Mouse (Mus musculus): Measurements from ENCODE around the gene Atpaf2. TPM values are rescaled to one million over a fixed set of nuclear protein-coding genes. Genes with fewer than 3 reads are reported as not detected.

Atpaf2 gene
- polyA plus RNA-seq, 1 experiment from 2014 or later = 39.9 TPM

GRCm38 (mm10) chr11:60416590-60416962 is 1.7 kb downstream of the Atpaf2 start:
- H3K4me1 ChIP-seq (ENCODE audit: control insufficient read depth, insufficient read depth, low read length) = peaks cover 14% of the 10 kb centered on the region
- no peaks in the 10 kb centered on the region for H3K27me3 ChIP-seq (ENCODE audit: control insufficient read depth, insufficient read depth, low read length)
- H3K9me3 ChIP-seq (ENCODE audit: control insufficient read depth, low read length) = no peaks in the 10 kb centered on the region
- WGBS = under 1% methylated on average over 21 of the region's 21 CpGs
- no peaks in the 10 kb centered on the region for H3K36me3 ChIP-seq (ENCODE audit: control insufficient read depth, insufficient read depth, low read length)
- H3K27ac ChIP-seq (ENCODE audit: low read depth, low read length) = no peak overlapping the region
- peak overlapping the region; percentile 81 for H3K4me2 ChIP-seq
- ATAC-seq (ENCODE audit: low FRiP score) (peak; percentile 65), DNase-seq (ENCODE audit: low spot score, missing footprints) (no peak)
- H3K9ac ChIP-seq (ENCODE audit: low read length) = peak overlapping the region; percentile 73
- H3K4me3 ChIP-seq (ENCODE audit: low read depth, low read length) = peak overlapping the region; percentile 56

- H3K27ac ChIP-seq (ENCODE audit: low read depth, low read length) = no peak overlapping the region
- no peaks in the 10 kb centered on the region for H3K9me3 ChIP-seq (ENCODE audit: control insufficient read depth, low read length)
- WGBS = 92% methylated on average over 2 of the region's 2 CpGs
- H3K4me3 ChIP-seq (ENCODE audit: low read depth, low read length) = no peak overlapping the region
- no peak overlapping the region for H3K9ac ChIP-seq (ENCODE audit: low read length)
- ATAC-seq (ENCODE audit: low FRiP score) (no peak), DNase-seq (ENCODE audit: low spot score, missing footprints) (no peak)
- H3K4me1 ChIP-seq (ENCODE audit: control insufficient read depth, insufficient read depth, low read length) = peaks cover 6% of the 10 kb centered on the region
- H3K27me3 ChIP-seq (ENCODE audit: control insufficient read depth, insufficient read depth, low read length) = no peaks in the 10 kb centered on the region
- H3K36me3 ChIP-seq (ENCODE audit: control insufficient read depth, insufficient read depth, low read length) = no peaks in the 10 kb centered on the region
- no peak overlapping the region for H3K4me2 ChIP-seq
Observed at GRCm38 (mm10) chr11:60412921-60413320, 5.3 kb downstream of the Atpaf2 start.

DNA sequence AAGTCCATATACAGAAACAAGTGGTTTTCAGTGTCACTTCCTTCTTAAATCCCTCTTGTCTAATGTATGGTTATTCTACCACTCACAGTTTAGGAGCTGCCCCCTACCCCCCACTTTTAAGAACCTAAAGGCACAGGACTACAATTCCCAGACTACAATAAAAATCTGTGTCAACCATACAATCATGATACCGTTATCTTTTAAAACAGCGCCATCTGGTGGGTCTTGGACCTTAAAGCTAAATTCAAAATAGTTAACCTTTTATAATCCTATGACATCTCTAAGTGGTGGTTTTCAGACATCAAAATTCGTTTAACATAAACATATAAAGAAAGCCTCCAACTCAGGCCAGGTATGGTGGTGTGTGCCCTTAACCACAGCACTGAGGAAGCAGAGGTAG is 6.1 kb downstream of the Atpaf2 start:
- no peak overlapping the region for H3K27ac ChIP-seq (ENCODE audit: low read depth, low read length)
- H3K4me2 ChIP-seq = no peak overlapping the region
- DNase-seq (ENCODE audit: low spot score, missing footprints) (peak; percentile 93), ATAC-seq (ENCODE audit: low FRiP score) (no peak)
- H3K4me3 ChIP-seq (ENCODE audit: low read depth, low read length) = no peak overlapping the region
- WGBS = 15% methylated on average over 3 of the region's 3 CpGs
- H3K36me3 ChIP-seq (ENCODE audit: control insufficient read depth, insufficient read depth, low read length) = peaks cover 1% of the 10 kb centered on the region; the same call in 1 of the 2 replicates
- no peak overlapping the region for H3K9ac ChIP-seq (ENCODE audit: low read length)
- no peaks in the 10 kb centered on the region for H3K27me3 ChIP-seq (ENCODE audit: control insufficient read depth, insufficient read depth, low read length)
- H3K4me1 ChIP-seq (ENCODE audit: control insufficient read depth, insufficient read depth, low read length) = peaks cover 6% of the 10 kb centered on the region
- no peaks in the 10 kb centered on the region for H3K9me3 ChIP-seq (ENCODE audit: control insufficient read depth, low read length)

DNA sequence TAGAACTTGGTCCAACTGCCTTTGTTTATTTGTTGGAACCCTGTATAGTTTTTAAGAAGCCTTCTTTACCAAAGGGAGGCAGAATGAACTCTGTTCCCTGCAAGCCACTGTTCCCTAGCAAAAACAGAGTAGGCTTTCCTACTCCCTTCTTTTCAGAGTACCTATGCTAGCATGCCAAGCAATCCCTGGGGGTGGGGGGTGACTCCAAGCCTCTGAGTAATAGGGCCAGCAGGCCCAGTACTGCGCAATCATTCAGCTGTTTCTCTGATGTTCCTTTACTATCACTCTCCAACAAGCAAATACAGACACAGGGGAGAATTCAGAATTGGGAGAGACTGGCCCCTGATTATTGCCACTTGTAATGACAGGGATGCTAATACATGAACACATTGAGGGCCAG is 11.7 kb downstream of the Atpaf2 start:
- Histone ChIP-seq H3K4me2 (no peak overlapping the region), H3K27me3 (ENCODE audit: control insufficient read depth, insufficient read depth, low read length) (no peaks in the 10 kb centered on the region), H3K36me3 (ENCODE audit: control insufficient read depth, insufficient read depth, low read length) (peaks cover 7% of the 10 kb centered on the region), H3K4me3 (ENCODE audit: low read depth, low read length) (no peak overlapping the region), H3K27ac (ENCODE audit: low read depth, low read length) (no peak overlapping the region), H3K9me3 (ENCODE audit: control insufficient read depth, low read length) (no peaks in the 10 kb centered on the region), H3K4me1 (ENCODE audit: control insufficient read depth, insufficient read depth, low read length) (no peaks in the 10 kb centered on the region), H3K9ac (ENCODE audit: low read length) (no peak overlapping the region)
- WGBS = 93% methylated on average over 1 of the region's 1 CpGs
- DNase-seq (ENCODE audit: low spot score, missing footprints) (no peak), ATAC-seq (ENCODE audit: low FRiP score) (no peak)

DNA sequence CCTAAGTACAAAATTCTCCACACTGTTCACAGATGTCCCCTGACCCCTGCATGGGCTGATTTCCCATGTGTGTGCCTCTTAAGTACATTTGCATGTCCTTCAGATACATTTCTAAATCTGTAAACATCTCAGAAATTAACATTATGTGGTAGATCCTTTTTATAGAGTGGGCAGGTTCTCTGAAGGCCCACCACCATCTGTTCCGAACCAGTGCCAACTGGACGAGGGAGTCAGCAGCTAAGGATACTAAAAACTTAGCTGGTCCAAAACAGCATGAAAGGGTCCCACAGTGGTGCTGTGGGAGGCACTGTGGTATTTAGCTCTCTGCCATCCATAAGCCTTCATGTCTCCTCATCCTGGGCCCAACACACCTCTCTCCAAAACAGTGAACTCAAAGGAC is 21.1 kb downstream of the Atpaf2 start:
- Histone ChIP-seq H3K4me3 (ENCODE audit: low read depth, low read length) (no peak overlapping the region), H3K27ac (ENCODE audit: low read depth, low read length) (no peak overlapping the region), H3K4me2 (no peak overlapping the region), H3K27me3 (ENCODE audit: control insufficient read depth, insufficient read depth, low read length) (no peaks in the 10 kb centered on the region), H3K9me3 (ENCODE audit: control insufficient read depth, low read length) (no peaks in the 10 kb centered on the region), H3K36me3 (ENCODE audit: control insufficient read depth, insufficient read depth, low read length) (no peaks in the 10 kb centered on the region; the same call in 1 of the 2 replicates), H3K9ac (ENCODE audit: low read length) (no peak overlapping the region), H3K4me1 (ENCODE audit: control insufficient read depth, insufficient read depth, low read length) (no peaks in the 10 kb centered on the region)
- 88% methylated on average over 2 of the region's 2 CpGs for WGBS
- ATAC-seq (ENCODE audit: low FRiP score) (no peak), DNase-seq (ENCODE audit: low spot score, missing footprints) (no peak)

- no peak overlapping the region for H3K27ac ChIP-seq (ENCODE audit: low read depth, low read length)
- no peak overlapping the region for H3K9ac ChIP-seq (ENCODE audit: low read length)
- no peaks in the 10 kb centered on the region; the same call in 1 of the 2 replicates for H3K36me3 ChIP-seq (ENCODE audit: control insufficient read depth, insufficient read depth, low read length)
- no peak overlapping the region for H3K4me3 ChIP-seq (ENCODE audit: low read depth, low read length)
- no peak for DNase-seq (ENCODE audit: low spot score, missing footprints)
- H3K9me3 ChIP-seq (ENCODE audit: control insufficient read depth, low read length) = no peaks in the 10 kb centered on the region
- H3K27me3 ChIP-seq (ENCODE audit: control insufficient read depth, insufficient read depth, low read length) = no peaks in the 10 kb centered on the region
- no peaks in the 10 kb centered on the region for H3K4me1 ChIP-seq (ENCODE audit: control insufficient read depth, insufficient read depth, low read length)
- ATAC-seq (ENCODE audit: low FRiP score) = no peak
- H3K4me2 ChIP-seq = no peak overlapping the region
- 84% methylated on average over 6 of the region's 6 CpGs for whole genome bisulfite sequencing
Observed at GRCm38 (mm10) chr11:60396546-60396945, 21.7 kb downstream of the Atpaf2 start.

DNA sequence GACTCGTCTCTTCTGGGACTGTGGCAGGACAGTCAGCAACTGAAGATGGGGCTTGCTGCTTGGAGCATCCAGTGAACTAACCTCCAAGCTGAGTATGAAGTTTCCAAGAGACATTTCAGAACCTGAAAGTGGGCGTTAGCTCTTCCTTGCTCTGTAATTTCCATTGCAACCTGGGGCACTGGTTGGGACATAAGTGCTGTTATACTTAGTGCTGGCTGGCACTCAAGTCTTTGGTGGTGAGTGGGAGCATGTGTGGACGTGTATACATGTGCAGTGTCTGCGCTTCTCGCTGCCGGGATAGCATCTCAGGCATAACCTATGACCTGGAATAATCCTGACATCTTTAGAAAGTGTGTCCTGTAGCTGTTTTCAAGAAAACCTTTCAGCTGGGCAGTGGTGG is 26.9 kb downstream of the Atpaf2 start:
- H3K4me2 ChIP-seq = no peak overlapping the region
- H3K9me3 ChIP-seq (ENCODE audit: control insufficient read depth, low read length) = no peaks in the 10 kb centered on the region
- no peaks in the 10 kb centered on the region for H3K27me3 ChIP-seq (ENCODE audit: control insufficient read depth, insufficient read depth, low read length)
- H3K36me3 ChIP-seq (ENCODE audit: control insufficient read depth, insufficient read depth, low read length) = no peaks in the 10 kb centered on the region
- H3K4me1 ChIP-seq (ENCODE audit: control insufficient read depth, insufficient read depth, low read length) = no peaks in the 10 kb centered on the region
- no peak for ATAC-seq (ENCODE audit: low FRiP score)
- H3K27ac ChIP-seq (ENCODE audit: low read depth, low read length) = no peak overlapping the region
- H3K4me3 ChIP-seq (ENCODE audit: low read depth, low read length) = no peak overlapping the region
- DNase-seq (ENCODE audit: low spot score, missing footprints) = no peak
- no peak overlapping the region for H3K9ac ChIP-seq (ENCODE audit: low read length)
- 87% methylated on average over 6 of the region's 6 CpGs for WGBS

- Histone ChIP-seq H3K4me3 (ENCODE audit: low read depth, low read length) (no peak overlapping the region), H3K27ac (ENCODE audit: low read depth, low read length) (no peak overlapping the region), H3K27me3 (ENCODE audit: control insufficient read depth, insufficient read depth, low read length) (no peaks in the 10 kb centered on the region), H3K36me3 (ENCODE audit: control insufficient read depth, insufficient read depth, low read length) (no peaks in the 10 kb centered on the region), H3K9ac (ENCODE audit: low read length) (no peak overlapping the region), H3K4me1 (ENCODE audit: control insufficient read depth, insufficient read depth, low read length) (peaks cover 3% of the 10 kb centered on the region; the same call in 1 of the 2 replicates), H3K9me3 (ENCODE audit: control insufficient read depth, low read length) (no peaks in the 10 kb centered on the region), H3K4me2 (no peak overlapping the region)
- no peak for ATAC-seq (ENCODE audit: low FRiP score)
- 90% methylated on average over 2 of the region's 2 CpGs for WGBS
- DNase-seq (ENCODE audit: low spot score, missing footprints) = no peak
Observed at GRCm38 (mm10) chr11:60387944-60388343, 30.3 kb downstream of the Atpaf2 start.

GRCm38 (mm10) chr11:60385946-60386345 is 32.3 kb downstream of the Atpaf2 start:
- Histone ChIP-seq H3K9me3 (ENCODE audit: control insufficient read depth, low read length) (no peaks in the 10 kb centered on the region), H3K9ac (ENCODE audit: low read length) (no peak overlapping the region), H3K4me3 (ENCODE audit: low read depth, low read length) (no peak overlapping the region), H3K27me3 (ENCODE audit: control insufficient read depth, insufficient read depth, low read length) (no peaks in the 10 kb centered on the region), H3K27ac (ENCODE audit: low read depth, low read length) (no peak overlapping the region), H3K4me1 (ENCODE audit: control insufficient read depth, insufficient read depth, low read length) (peaks cover 3% of the 10 kb centered on the region; the same call in 1 of the 2 replicates), H3K4me2 (no peak overlapping the region), H3K36me3 (ENCODE audit: control insufficient read depth, insufficient read depth, low read length) (no peaks in the 10 kb centered on the region)
- no peak for DNase-seq (ENCODE audit: low spot score, missing footprints)
- 83% methylated on average over 5 of the region's 5 CpGs for WGBS
- no peak for ATAC-seq (ENCODE audit: low FRiP score)
